Mouse (Mus musculus) liver, adult 2 months (tissue): ENCODE results near the gene Pcyox1.

Source experiments
- CTCF ChIP-seq: fragments of 200-500 bp; IDR thresholded peaks from 2 replicates; pipeline ENCODE4 v1.5.1; 2011; ENCODE audit warnings: low read depth, low read length, control low read depth
- POLR2A ChIP-seq: fragments of 200-500 bp; IDR thresholded peaks from 2 replicates; pipeline ENCODE4 v1.6.1; 2011; ENCODE audit warnings: low read length, control low read depth; ENCODE audit not compliant: insufficient read depth; ENCODE audit errors: extremely low read depth

DNA sequence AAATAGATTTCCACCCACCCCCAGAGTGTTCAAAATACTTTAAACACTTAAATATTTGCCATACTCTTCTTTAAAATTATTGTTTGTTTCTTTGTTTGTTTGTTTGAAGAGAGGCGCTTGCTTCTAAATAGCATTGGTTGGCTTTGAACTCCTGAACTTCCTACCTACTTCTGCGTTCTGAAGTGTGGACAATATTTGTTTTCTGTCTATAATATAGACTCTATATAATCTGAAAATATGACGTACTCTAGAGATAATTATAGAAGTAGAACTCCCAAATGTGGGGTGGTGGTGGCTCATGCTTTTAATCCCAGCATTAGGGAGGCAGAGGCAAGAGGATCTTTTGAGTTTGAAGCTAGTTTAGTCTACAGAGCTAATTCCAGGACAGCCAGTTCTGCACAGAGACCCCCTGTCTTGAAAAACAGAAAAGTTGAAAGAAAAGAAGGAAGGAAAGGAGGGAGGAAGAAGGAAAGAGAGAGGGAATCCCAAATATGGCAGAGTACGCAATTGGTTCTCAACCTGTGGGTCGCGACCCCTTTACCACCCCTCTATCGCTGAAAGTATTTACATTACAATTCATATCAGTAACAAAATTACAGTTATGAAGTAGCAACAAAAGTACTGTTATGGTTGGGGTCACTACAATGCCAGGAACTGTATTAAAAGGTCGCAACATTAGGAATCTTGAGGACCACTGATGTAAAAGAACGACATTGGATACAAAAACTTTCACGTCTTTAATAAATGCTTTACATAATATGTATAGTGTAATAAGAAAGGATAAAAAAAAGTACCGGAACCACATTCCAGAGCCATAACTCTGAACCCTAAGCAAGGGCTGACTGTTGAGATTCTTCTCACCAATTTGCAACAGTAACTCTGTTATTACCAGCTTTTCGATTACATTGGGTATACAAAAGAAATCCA, 6.0 kb upstream of the Pcyox1 start:
- no peak for TF ChIP-seq CTCF
- TF ChIP-seq POLR2A, result no peak
